In genomic region chr3:95356701-95357449, GRCm38 (mm10) we compare ENCODE assay signal across 8 mouse cellular contexts. TPM values are rescaled to one million over a fixed set of nuclear protein-coding genes. Genes with fewer than 3 reads are reported as not detected.
A peak's percentile ranks its signal among the peaks of the same experiment; 100 is the strongest.
DNase-seq lines count a peak whose midpoint lies in the region; ATAC-seq and TF ChIP-seq lines count a peak whose summit lies in the region.
"Not testable (repeated sequence)": the region's sequence is repeated elsewhere in the genome, so short reads cannot be mapped to it uniquely, and the experiment has no call there.

Gene Setdb1, minus strand, starts transcription at chr3:95357202.

- under 1% methylated on average over 40 of the region's 57 CpGs for WGBS in heart, embryonic 12.5 days
- under 1% methylated on average over 25 of the region's 57 CpGs for WGBS in kidney, postnatal 0 days
- under 1% methylated on average over 33 of the region's 57 CpGs for WGBS in liver, embryonic 11.5 days
- under 1% methylated on average over 31 of the region's 57 CpGs for WGBS in stomach, embryonic 14.5 days

- peak within 1 kb of the TSS; percentile 73 for H3K4me3 ChIP-seq in heart, embryonic 12.5 days
- peak within 1 kb of the TSS; percentile 43 for H3K4me3 ChIP-seq in kidney, postnatal 0 days (replicated peaks; ENCODE audit: low read depth, low read length)
- peak within 1 kb of the TSS; percentile 65 for H3K4me3 ChIP-seq in liver, embryonic 11.5 days (ENCODE audit: low read depth, low read length)
- H3K4me3 ChIP-seq in stomach, embryonic 14.5 days (ENCODE audit: low read depth, low read length): peak within 1 kb of the TSS; percentile 42

- not testable (repeated sequence) for H3K4me1 ChIP-seq in heart, embryonic 12.5 days (replicated peaks); kidney, postnatal 0 days (replicated peaks; ENCODE audit: insufficient read depth, low read length); liver, embryonic 11.5 days (replicated peaks; ENCODE audit: control insufficient read depth, insufficient read depth, low read length); stomach, embryonic 14.5 days (ENCODE audit: control insufficient read depth, insufficient read depth, low read length)

- peak; percentile 95 for ATAC-seq in erythroid progenitor cell, adult 5-6 weeks (replicated peaks; ENCODE audit: low FRiP score, poor library complexity, severe bottlenecking)
- peak; percentile 89 for ATAC-seq in heart, embryonic 12.5 days (ENCODE audit: insufficient number of reproducible peaks, low FRiP score)
- peak; percentile 95 for ATAC-seq in kidney, postnatal 0 days (replicated peaks; ENCODE audit: low FRiP score, low read depth)
- ATAC-seq in liver, embryonic 11.5 days (replicated peaks; ENCODE audit: low FRiP score): peak; percentile 94
- ATAC-seq in stomach, embryonic 14.5 days (ENCODE audit: insufficient number of reproducible peaks, insufficient read depth, low FRiP score, low read depth): peak; percentile 93

- peak within 1 kb of the TSS; percentile 38; the same call in 1 of the 2 replicates for H3K27ac ChIP-seq in heart, embryonic 12.5 days (ENCODE audit: poor library complexity, severe bottlenecking)
- H3K27ac ChIP-seq in kidney, postnatal 0 days; stomach, embryonic 14.5 days (ENCODE audit: low read length): not testable (repeated sequence)
- peak within 1 kb of the TSS; percentile 11; the same call in 1 of the 2 replicates for H3K27ac ChIP-seq in liver, embryonic 11.5 days (ENCODE audit: low read depth, low read length)

- peak; percentile 91 for DNase-seq in CD4-positive helper T cell, adult 2 months (ENCODE audit: low read depth, low spot score)
- DNase-seq in brain, embryonic 18.5 days (ENCODE audit: low read depth, low spot score): peak; percentile 92
- DNase-seq in kidney, postnatal 0 days (ENCODE audit: low spot score): peak; percentile 97
- peak; percentile 93 for DNase-seq in liver, embryonic 11.5 days (ENCODE audit: low spot score)
- peak; percentile 92 for DNase-seq in naive thymus-derived CD4-positive, alpha-beta T cell, adult 2 months (ENCODE audit: low read depth)

- TF ChIP-seq CTCF in kidney, postnatal 0 days (IDR thresholded peaks at IDR 0.05; ENCODE audit: low read depth): not testable (repeated sequence)

- H3K9ac ChIP-seq in heart, embryonic 12.5 days: peak within 1 kb of the TSS; percentile 82
- peak within 1 kb of the TSS; percentile 53; the same call in 1 of the 2 replicates for H3K9ac ChIP-seq in kidney, postnatal 0 days (ENCODE audit: low read depth, low read length)
- peak within 1 kb of the TSS; percentile 74 for H3K9ac ChIP-seq in liver, embryonic 11.5 days (ENCODE audit: low read depth, low read length)
- peak within 1 kb of the TSS; percentile 33; the same call in 1 of the 2 replicates for H3K9ac ChIP-seq in stomach, embryonic 14.5 days (replicated peaks; ENCODE audit: low read depth, low read length)

- not testable (repeated sequence) for H3K27me3 ChIP-seq in heart, embryonic 12.5 days (replicated peaks); kidney, postnatal 0 days (ENCODE audit: insufficient read depth, low read length); liver, embryonic 11.5 days (replicated peaks; ENCODE audit: control insufficient read depth, insufficient read depth, low read length); stomach, embryonic 14.5 days (ENCODE audit: control insufficient read depth, insufficient read depth, low read length)

- H3K36me3 ChIP-seq in heart, embryonic 12.5 days: peaks cover 17% of the 10 kb centered on the region
- H3K36me3 ChIP-seq in kidney, postnatal 0 days (ENCODE audit: insufficient read depth, low read length); liver, embryonic 11.5 days (ENCODE audit: control insufficient read depth, insufficient read depth, low read length): not testable (repeated sequence)
- H3K36me3 ChIP-seq in stomach, embryonic 14.5 days (ENCODE audit: control insufficient read depth, insufficient read depth, low read length): peaks cover 17% of the 10 kb centered on the region

- H3K9me3 ChIP-seq in heart, embryonic 12.5 days (replicated peaks); kidney, postnatal 0 days (replicated peaks; ENCODE audit: low read length); liver, embryonic 11.5 days (ENCODE audit: control insufficient read depth, low read length); stomach, embryonic 14.5 days (ENCODE audit: control insufficient read depth, low read depth, low read length): not testable (repeated sequence)

- peak within 1 kb of the TSS; percentile 63 for H3K4me2 ChIP-seq in heart, embryonic 12.5 days
- H3K4me2 ChIP-seq in kidney, postnatal 0 days (ENCODE audit: low read length): peak within 1 kb of the TSS; percentile 54
- H3K4me2 ChIP-seq in liver, embryonic 11.5 days: peak within 1 kb of the TSS; percentile 52
- H3K4me2 ChIP-seq in stomach, embryonic 14.5 days (replicated peaks; ENCODE audit: low read depth, low read length): not testable (repeated sequence)

RNA-seq across cellular contexts. Expression of gene Setdb1, which starts in this region (rescaled TPM):
- 7.1 and 7.2 TPM in 2 replicates for total RNA-seq in erythroid progenitor cell, adult 5-6 weeks (2015; ENCODE audit: low replicate concordance)
- total RNA-seq in erythroid progenitor cell, adult 5-6 weeks (2017; ENCODE audit: low replicate concordance): 7.4 and 18.1 TPM in 2 replicates
- polyA plus RNA-seq in heart, embryonic 12.5 days (2016; fragmentation: Nextera tagmentation; extraction: Ambion mirVana): 29.7 and 30.9 TPM in 2 replicates
- 22.2 and 23.2 TPM in 2 replicates for polyA plus RNA-seq in kidney, postnatal 0 days (2015; fragmentation: Nextera tagmentation; extraction: Ambion mirVana)
- polyA plus RNA-seq in liver, embryonic 11.5 days (2014; fragmentation: Nextera tagmentation; extraction: Ambion mirVana): 47.0 and 57.6 TPM in 2 replicates
- polyA plus RNA-seq in stomach, embryonic 14.5 days (2014; fragmentation: Nextera tagmentation; extraction: Ambion mirVana): 50.8 and 51.8 TPM in 2 replicates
